Mouse (Mus musculus) heart, adult 2 months (tissue): ENCODE data around the gene Csk. TPM values are rescaled to one million over a fixed set of nuclear protein-coding genes. Genes with fewer than 3 reads are reported as not detected.
A peak's percentile ranks its signal among the peaks of the same experiment; 100 is the strongest.

Experiments used
- DNase-seq, 2 experiments: peaks; one replicate each; pipeline ENCODE4 v3.0.0; 2021
- H3K27ac ChIP-seq: fragments of 200-600 bp; 2 replicates; pipeline ENCODE4 v1.8.1; 2022
- H3K27me3 ChIP-seq: fragments of 200-500 bp; 2 replicates; pipeline ENCODE4 v1.6.1; 2012; ENCODE audit warnings: mild to moderate bottlenecking, low read length, inconsistent platforms, mixed read lengths; ENCODE audit not compliant: control insufficient read depth, insufficient read depth
- H3K36me3 ChIP-seq: fragments of 200-500 bp; 2 replicates; pipeline ENCODE4 v1.6.1; 2012; ENCODE audit warnings: low read length, inconsistent platforms; ENCODE audit not compliant: control insufficient read depth, insufficient read depth
- H3K4me1 ChIP-seq: fragments of 200-500 bp; 2 replicates; pipeline ENCODE4 v1.6.1; 2011; ENCODE audit warnings: low read length; ENCODE audit not compliant: control insufficient read depth, insufficient read depth
- H3K4me3 ChIP-seq: fragments of 200-600 bp; 2 replicates; pipeline ENCODE4 v1.8.1; 2022
- H3K79me2 ChIP-seq: fragments of 200-500 bp; replicated peaks from 2 replicates; pipeline ENCODE4 v1.6.1; 2012; ENCODE audit warnings: mild to moderate bottlenecking, inconsistent platforms, low read length, moderate library complexity, mixed read lengths; ENCODE audit not compliant: control insufficient read depth, insufficient read depth
- H3K9ac ChIP-seq: fragments of 200-500 bp; 2 replicates; pipeline ENCODE4 v1.6.1; 2012; ENCODE audit warnings: low read depth, mild to moderate bottlenecking, control low read depth, inconsistent platforms, low read length, mixed read lengths
- CTCF ChIP-seq: fragments of 200-600 bp; IDR thresholded peaks from 2 replicates; pipeline ENCODE4 v1.8.1; 2022; ENCODE audit warnings: antibody characterized with exemption, mild to moderate bottlenecking, moderate library complexity
- EP300 ChIP-seq: fragments of 200-500 bp; IDR thresholded peaks from 2 replicates; pipeline ENCODE4 v1.6.1; 2011; ENCODE audit warnings: low read depth, low read length, control low read depth; ENCODE audit not compliant: insufficient read depth
- POLR2A ChIP-seq: fragments of 200-500 bp; IDR thresholded peaks from 2 replicates; pipeline ENCODE4 v1.6.1; 2011; ENCODE audit warnings: mild to moderate bottlenecking, low read depth, low read length, control low read depth; ENCODE audit not compliant: insufficient read depth
- WGBS: fragments of 180-500 bp; shearing (Covaris S2); methylation state at CpG from one replicate; pipeline ENCODE4 v1.1.7; 2018; 5-methylcytosine and 5-hydroxymethylcytosine counted together
- intact Hi-C: fragments of 180-260 bp; cut with DNase I; formaldehyde crosslinking; loops from one replicate; pipeline ENCODE4 v1.15.1; 2025
- polyA plus RNA-seq: library from polyadenylated mRNA; depleted of rRNA; stranded (reverse); fragments of >200 nt; gene quantifications from 2 replicates; pipeline ENCODE4 v1.2.3, GENCODE M21; 2012
- total RNA-seq, 2 experiments: library from RNA; stranded (reverse); gene quantifications; 2 replicates each; pipeline ENCODE4 v1.2.3; 2021

Csk gene
- total and polyA plus RNA-seq, 3 experiments = 20.6 to 29.7 (median 23.3) TPM

DNA sequence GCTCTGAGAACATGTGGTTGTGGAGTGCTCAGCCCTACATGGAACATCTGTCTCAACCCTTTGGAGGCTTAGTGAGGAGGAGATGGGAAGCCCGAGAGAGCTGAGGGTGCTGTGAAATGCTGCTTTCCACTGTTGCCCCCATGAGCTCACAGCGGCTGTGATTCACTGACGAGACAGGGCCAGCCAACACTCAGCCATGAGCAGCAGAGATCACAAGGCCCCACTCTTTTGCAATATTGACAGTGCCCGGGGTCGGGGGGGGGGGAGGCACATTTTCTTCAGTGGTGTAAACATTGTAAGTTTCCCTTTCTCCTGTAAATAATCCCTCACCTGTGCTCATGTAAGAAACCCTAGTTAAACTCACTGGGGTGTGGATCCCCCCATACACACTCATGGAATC, 18.1 kb upstream of the Csk start:
- no peak overlapping the region for H3K9ac ChIP-seq
- no peaks in the 10 kb centered on the region for H3K27me3 ChIP-seq
- no peak overlapping the region for H3K27ac ChIP-seq
- peaks cover 10% of the 10 kb centered on the region for H3K4me1 ChIP-seq
- H3K36me3 ChIP-seq = no peaks in the 10 kb centered on the region
- DNase-seq = no peak
- 85% methylated on average over 5 of the region's 5 CpGs for WGBS
- no peak for TF ChIP-seq EP300
- TF ChIP-seq POLR2A = no peak
- no peak for TF ChIP-seq CTCF
- no peaks in the 10 kb centered on the region for H3K79me2 ChIP-seq
- H3K4me3 ChIP-seq = no peak overlapping the region
- intact Hi-C loops = no loop called here

DNA sequence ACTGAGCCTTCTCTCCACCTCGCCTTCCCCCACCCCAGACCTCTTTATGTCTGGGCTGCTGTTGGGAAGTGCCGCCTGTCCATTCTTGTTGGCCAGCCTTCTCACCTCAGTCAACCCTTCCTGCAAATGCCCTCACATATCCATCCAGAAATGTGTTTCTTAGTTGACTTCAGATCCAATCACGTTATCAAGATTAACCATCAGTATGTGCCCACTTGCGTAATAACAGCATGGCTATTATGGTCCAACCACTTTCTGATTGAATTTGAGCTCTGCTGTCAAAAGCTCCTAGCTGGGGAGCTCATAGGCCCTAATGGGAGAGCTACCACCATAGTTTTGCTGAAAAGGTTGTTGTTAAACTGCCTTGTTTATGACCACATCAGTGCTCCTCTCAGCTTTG, 17.6 kb upstream of the Csk start:
- no peak for DNase-seq
- no peak overlapping the region for H3K4me3 ChIP-seq
- TF ChIP-seq EP300 = no peak
- TF ChIP-seq CTCF = no peak
- TF ChIP-seq POLR2A = no peak
- peaks cover 10% of the 10 kb centered on the region for H3K4me1 ChIP-seq
- H3K9ac ChIP-seq = no peak overlapping the region
- no peaks in the 10 kb centered on the region for H3K79me2 ChIP-seq
- WGBS = 84% methylated on average over 4 of the region's 4 CpGs
- no peaks in the 10 kb centered on the region for H3K27me3 ChIP-seq
- H3K36me3 ChIP-seq = no peaks in the 10 kb centered on the region
- intact Hi-C loops = no loop called here
- H3K27ac ChIP-seq = no peak overlapping the region

GRCm38 (mm10) chr9:57669566-57669965, 16.1 kb upstream of the Csk start:
- Histone ChIP-seq H3K36me3 (no peaks in the 10 kb centered on the region), H3K4me1 (peaks cover 10% of the 10 kb centered on the region), H3K79me2 (no peaks in the 10 kb centered on the region), H3K9ac (no peak overlapping the region), H3K27me3 (no peaks in the 10 kb centered on the region), H3K4me3 (no peak overlapping the region), H3K27ac (no peak overlapping the region)
- intact Hi-C loops = loop anchor here (5.0 kb wide), 1 partner anchor 38 kb away; the partner anchor contains the start of gene Edc3
- 87% methylated on average over 3 of the region's 3 CpGs for WGBS
- no peak for DNase-seq
- TF ChIP-seq CTCF = no peak
- TF ChIP-seq EP300 = no peak
- no peak for TF ChIP-seq POLR2A

DNA sequence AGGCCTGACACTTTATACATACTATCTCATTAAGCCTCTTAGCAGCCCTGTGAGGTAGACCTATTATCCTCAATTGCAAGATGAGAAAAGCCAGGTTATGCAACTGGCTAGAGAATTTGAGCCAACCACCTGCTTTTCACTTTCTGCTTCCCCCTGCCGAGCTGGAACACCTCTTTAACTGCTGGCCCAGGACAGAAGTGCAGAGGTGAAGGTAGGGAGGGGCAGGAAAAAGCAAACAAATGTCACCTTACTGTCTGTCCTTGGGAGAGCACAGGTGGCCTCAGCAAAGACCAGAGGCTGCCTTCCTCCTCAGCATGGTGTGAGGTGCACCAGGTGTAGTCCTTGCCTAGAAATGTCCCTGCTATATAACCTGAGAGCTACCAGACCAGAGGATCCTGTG, 14.8 kb upstream of the Csk start:
- intact Hi-C loops = loop anchor here (5.0 kb wide), 1 partner anchor 39 kb away; the partner anchor contains the start of gene Edc3
- Histone ChIP-seq H3K27me3 (no peaks in the 10 kb centered on the region), H3K4me1 (peaks cover 10% of the 10 kb centered on the region), H3K27ac (peak overlapping the region; percentile 23; the same call in 1 of the 2 replicates), H3K79me2 (no peaks in the 10 kb centered on the region), H3K36me3 (no peaks in the 10 kb centered on the region), H3K4me3 (no peak overlapping the region), H3K9ac (no peak overlapping the region)
- no peak for DNase-seq
- TF ChIP-seq CTCF (no peak), EP300 (no peak), POLR2A (no peak)
- WGBS = 17% methylated on average over 1 of the region's 1 CpGs

DNA sequence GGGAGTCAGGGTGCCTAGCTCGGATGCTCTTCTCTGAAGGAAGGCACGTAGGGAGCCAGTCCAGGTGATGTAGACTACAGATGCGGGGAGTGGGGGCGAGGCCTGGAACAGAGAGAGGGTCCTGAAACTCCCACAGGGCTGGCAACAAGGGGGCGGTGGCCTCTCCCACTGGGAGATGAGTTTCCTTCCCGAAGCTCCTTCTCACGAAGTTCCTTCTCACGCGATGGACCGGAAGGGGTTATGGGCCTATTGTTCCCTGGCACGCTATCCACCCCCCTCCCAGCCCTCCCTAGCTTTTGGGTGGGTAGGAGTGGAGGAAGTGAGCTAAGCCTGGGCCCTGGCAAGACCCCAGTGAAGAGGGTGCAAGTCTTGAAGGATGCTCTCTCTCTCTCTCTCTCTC, 14.4 kb upstream of the Csk start:
- H3K27ac ChIP-seq = peak overlapping the region; percentile 56
- no peaks in the 10 kb centered on the region for H3K36me3 ChIP-seq
- WGBS = 39% methylated on average over 11 of the region's 11 CpGs
- H3K79me2 ChIP-seq = no peaks in the 10 kb centered on the region
- no peak overlapping the region for H3K9ac ChIP-seq
- H3K27me3 ChIP-seq = no peaks in the 10 kb centered on the region
- no peak overlapping the region for H3K4me3 ChIP-seq
- intact Hi-C loops = loop anchor here (5.0 kb wide), 1 partner anchor 39 kb away; the partner anchor contains the start of gene Edc3
- peak in 1 of 2 experiments; percentile 45 for DNase-seq
- TF ChIP-seq EP300 (peak; percentile 96), POLR2A (no peak)
- peaks cover 10% of the 10 kb centered on the region for H3K4me1 ChIP-seq

GRCm38 (mm10) chr9:57667136-57667535, 13.7 kb upstream of the Csk start:
- DNase-seq = no peak
- WGBS = 61% methylated on average over 3 of the region's 3 CpGs
- H3K4me3 ChIP-seq = no peak overlapping the region
- no peaks in the 10 kb centered on the region for H3K79me2 ChIP-seq
- intact Hi-C loops = loop anchor here (5.0 kb wide), 1 partner anchor 40 kb away; the partner anchor contains the start of gene Edc3
- no peaks in the 10 kb centered on the region for H3K36me3 ChIP-seq
- H3K9ac ChIP-seq = no peak overlapping the region
- peak overlapping the region; percentile 56 for H3K27ac ChIP-seq
- peaks cover 10% of the 10 kb centered on the region for H3K4me1 ChIP-seq
- TF ChIP-seq CTCF (no peak), POLR2A (no peak), EP300 (no peak)
- no peaks in the 10 kb centered on the region for H3K27me3 ChIP-seq
